Mouse (Mus musculus) lung, postnatal 0 days (tissue): ENCODE data around the gene Gm28047.

Source experiments
- CTCF ChIP-seq: IDR thresholded peaks from 2 replicates; pipeline ENCODE4 v1.5.1; 2016; ENCODE audit warnings: antibody characterized with exemption, mild to moderate bottlenecking
- EP300 ChIP-seq: IDR thresholded peaks from 2 replicates; pipeline ENCODE4 v1.6.1; 2016; ENCODE audit warnings: antibody characterized with exemption, mild to moderate bottlenecking, control low read depth

GRCm38 (mm10) chr15:102512471-102512870 is 112.4 kb downstream of the Gm28047 start:
- TF ChIP-seq CTCF = no peak
- TF ChIP-seq EP300 = no peak
